Mouse (Mus musculus) stomach, embryonic 14.5 days (tissue): ENCODE data around the gene Tom1l2. TPM values are rescaled to one million over a fixed set of nuclear protein-coding genes. Genes with fewer than 3 reads are reported as not detected.

Source experiments
- ATAC-seq: fragments of 200-750 bp; cut with Nextera tagmentation; 2 replicates; pipeline ENCODE4 v1.8.0; 2017; ENCODE audit warnings: low read depth, moderate TSS enrichment; ENCODE audit not compliant: insufficient number of reproducible peaks, insufficient read depth, low FRiP score
- H3K27ac ChIP-seq: fragments of 300-500 bp; sonication (generic); 2 replicates; pipeline ENCODE4 v1.5.1; 2014; ENCODE audit warnings: mild to moderate bottlenecking, low read length, moderate library complexity, mixed read lengths
- H3K27me3 ChIP-seq: fragments of 300-500 bp; sonication (generic); 2 replicates; pipeline ENCODE4 v1.6.1; 2014; ENCODE audit warnings: low read length, control low read depth, mixed read lengths; ENCODE audit not compliant: control insufficient read depth, insufficient read depth
- H3K36me3 ChIP-seq: fragments of 300-500 bp; sonication (generic); 2 replicates; pipeline ENCODE4 v1.6.1; 2014; ENCODE audit warnings: mild to moderate bottlenecking, control low read depth, low read length, moderate library complexity, mixed read lengths; ENCODE audit not compliant: control insufficient read depth, insufficient read depth
- H3K4me1 ChIP-seq: fragments of 300-500 bp; sonication (generic); 2 replicates; pipeline ENCODE4 v1.6.1; 2014; ENCODE audit warnings: low read length, control low read depth, mixed read lengths; ENCODE audit not compliant: control insufficient read depth, insufficient read depth
- H3K4me2 ChIP-seq: fragments of 300-500 bp; sonication (generic); replicated peaks from 2 replicates; pipeline ENCODE4 v1.6.1; 2014; ENCODE audit warnings: low read depth, low read length, control low read depth
- H3K4me3 ChIP-seq: fragments of 300-500 bp; sonication (generic); 2 replicates; pipeline ENCODE4 v1.5.1; 2014; ENCODE audit warnings: low read depth, low read length, control low read depth
- H3K9ac ChIP-seq: fragments of 300-500 bp; sonication (generic); replicated peaks from 2 replicates; pipeline ENCODE4 v1.6.1; 2014; ENCODE audit warnings: low read depth, mild to moderate bottlenecking, control low read depth, low read length, moderate library complexity, mixed read lengths
- H3K9me3 ChIP-seq: fragments of 300-500 bp; sonication (generic); 2 replicates; pipeline ENCODE4 v1.6.1; 2016; ENCODE audit warnings: low read depth, low read length, control low read depth; ENCODE audit not compliant: control insufficient read depth
- WGBS: fragments of 180-500 bp; shearing (Covaris S2); extraction: QIAGEN DNeasy Blood & Tissue Kit; methylation state at CpG from one replicate; pipeline ENCODE4 v1.1.7; 2014; 5-methylcytosine and 5-hydroxymethylcytosine counted together
- polyA plus RNA-seq: library from polyadenylated mRNA; unstranded; fragments of >200 nt; fragmentation: Nextera tagmentation; extraction: Ambion mirVana; gene quantifications from 2 replicates; pipeline ENCODE4 v1.2.1, GENCODE M21; 2014

The Tom1l2 gene
- polyA plus RNA-seq, 1 experiment from 2014 or later, result 22.2 TPM

GRCm38 (mm10) chr11:60338291-60338690 is 14.4 kb downstream of the Tom1l2 start:
- H3K9me3 ChIP-seq, result no peaks in the 10 kb centered on the region
- H3K27me3 ChIP-seq, result no peaks in the 10 kb centered on the region
- no peak overlapping the region for H3K4me3 ChIP-seq
- H3K4me2 ChIP-seq, result no peak overlapping the region
- H3K9ac ChIP-seq, result no peak overlapping the region
- H3K27ac ChIP-seq, result no peak overlapping the region
- no peaks in the 10 kb centered on the region for H3K36me3 ChIP-seq
- ATAC-seq, result no peak
- H3K4me1 ChIP-seq, result no peaks in the 10 kb centered on the region
- 58% methylated on average over 4 of the region's 4 CpGs for WGBS

GRCm38 (mm10) chr11:60335771-60336170 is 16.9 kb downstream of the Tom1l2 start:
- ATAC-seq, result no peak
- Histone ChIP-seq H3K9ac (no peak overlapping the region), H3K27ac (no peak overlapping the region)

GRCm38 (mm10) chr11:60334124-60334523 is 18.6 kb downstream of the Tom1l2 start:
- no peaks in the 10 kb centered on the region for H3K4me1 ChIP-seq
- WGBS, result 58% methylated on average over 3 of the region's 3 CpGs
- H3K4me3 ChIP-seq, result no peak overlapping the region
- H3K4me2 ChIP-seq, result no peak overlapping the region
- H3K36me3 ChIP-seq, result no peaks in the 10 kb centered on the region
- H3K27ac ChIP-seq, result no peak overlapping the region
- no peaks in the 10 kb centered on the region for H3K9me3 ChIP-seq
- ATAC-seq, result no peak
- H3K27me3 ChIP-seq, result no peaks in the 10 kb centered on the region
- no peak overlapping the region for H3K9ac ChIP-seq

More at GRCm38 (mm10) chr11:60335771-60336170, 16.9 kb downstream of the Tom1l2 start:
- H3K4me1 ChIP-seq, result no peaks in the 10 kb centered on the region
- H3K4me3 ChIP-seq, result no peak overlapping the region
- 75% methylated on average over 2 of the region's 2 CpGs for WGBS
- H3K4me2 ChIP-seq, result no peak overlapping the region
- H3K36me3 ChIP-seq, result no peaks in the 10 kb centered on the region
- no peaks in the 10 kb centered on the region for H3K27me3 ChIP-seq
- H3K9me3 ChIP-seq, result no peaks in the 10 kb centered on the region

GRCm38 (mm10) chr11:60333461-60333860 is 19.2 kb downstream of the Tom1l2 start:
- Histone ChIP-seq H3K27ac (no peak overlapping the region), H3K4me1 (no peaks in the 10 kb centered on the region), H3K4me2 (no peak overlapping the region), H3K27me3 (no peaks in the 10 kb centered on the region), H3K4me3 (no peak overlapping the region), H3K9ac (no peak overlapping the region), H3K36me3 (no peaks in the 10 kb centered on the region), H3K9me3 (no peaks in the 10 kb centered on the region)
- no peak for ATAC-seq
- WGBS, result 79% methylated on average over 5 of the region's 5 CpGs

GRCm38 (mm10) chr11:60330551-60330950 is 22.2 kb downstream of the Tom1l2 start:
- no peak overlapping the region for H3K4me3 ChIP-seq
- no peak for ATAC-seq
- 76% methylated on average over 4 of the region's 4 CpGs for WGBS
- no peaks in the 10 kb centered on the region for H3K36me3 ChIP-seq
- no peak overlapping the region for H3K27ac ChIP-seq
- no peak overlapping the region for H3K4me2 ChIP-seq
- H3K9ac ChIP-seq, result no peak overlapping the region
- no peaks in the 10 kb centered on the region for H3K4me1 ChIP-seq
- H3K27me3 ChIP-seq, result no peaks in the 10 kb centered on the region
- H3K9me3 ChIP-seq, result no peaks in the 10 kb centered on the region

- H3K9me3 ChIP-seq, result no peaks in the 10 kb centered on the region
- H3K27ac ChIP-seq, result no peak overlapping the region
- no peaks in the 10 kb centered on the region for H3K36me3 ChIP-seq
- no peak for ATAC-seq
- no peak overlapping the region for H3K4me2 ChIP-seq
- H3K4me3 ChIP-seq, result no peak overlapping the region
- H3K4me1 ChIP-seq, result peaks cover 4% of the 10 kb centered on the region; the same call in 1 of the 2 replicates
- no peaks in the 10 kb centered on the region for H3K27me3 ChIP-seq
- H3K9ac ChIP-seq, result no peak overlapping the region
These were observed 29.0 kb downstream of the Tom1l2 start for GRCm38 (mm10) chr11:60323731-60324130.

- no peak overlapping the region for H3K27ac ChIP-seq
- WGBS, result 69% methylated on average over 2 of the region's 2 CpGs
- no peak for ATAC-seq
- no peaks in the 10 kb centered on the region for H3K27me3 ChIP-seq
- no peak overlapping the region for H3K4me3 ChIP-seq
- H3K36me3 ChIP-seq, result no peaks in the 10 kb centered on the region
- H3K4me2 ChIP-seq, result no peak overlapping the region
- H3K4me1 ChIP-seq, result peaks cover 10% of the 10 kb centered on the region; the same call in 1 of the 2 replicates
- H3K9ac ChIP-seq, result no peak overlapping the region
- H3K9me3 ChIP-seq, result no peaks in the 10 kb centered on the region
These were observed 31.3 kb downstream of the Tom1l2 start for GRCm38 (mm10) chr11:60321438-60321837.

- 49% methylated on average over 8 of the region's 8 CpGs for WGBS
- no peak overlapping the region for H3K9ac ChIP-seq
- H3K4me1 ChIP-seq, result peaks cover 15% of the 10 kb centered on the region
- H3K4me2 ChIP-seq, result no peak overlapping the region
- H3K27ac ChIP-seq, result no peak overlapping the region
- H3K4me3 ChIP-seq, result no peak overlapping the region
- H3K36me3 ChIP-seq, result no peaks in the 10 kb centered on the region
- ATAC-seq, result no peak
- no peaks in the 10 kb centered on the region for H3K27me3 ChIP-seq
- no peaks in the 10 kb centered on the region for H3K9me3 ChIP-seq
These were observed 32.2 kb downstream of the Tom1l2 start for GRCm38 (mm10) chr11:60320426-60321037.
